Mouse (Mus musculus): ENCODE results near the gene Olfr91.

- no peak for TF ChIP-seq CTCF (IDR thresholded peaks at IDR 0.05; ENCODE audit: borderline replicate concordance, insufficient read depth, low read depth, low read length)
- no peak for TF ChIP-seq POLR2A (IDR thresholded peaks at IDR 0.05; ENCODE audit: borderline replicate concordance, insufficient read depth, low read length)
Measured at GRCm38 (mm10) chr17:37070121-37070520, 28.0 kb downstream of the Olfr91 start.
